Mouse (Mus musculus): ENCODE results near the gene Scimp. TPM values are rescaled to one million over a fixed set of nuclear protein-coding genes. Genes with fewer than 3 reads are reported as not detected.
A peak's percentile ranks its signal among the peaks of the same experiment; 100 is the strongest.
"Not testable (repeated sequence)": the region's sequence is repeated elsewhere in the genome, so short reads cannot be mapped to it uniquely, and the experiment has no call there.

Gene Scimp
- total and polyA plus RNA-seq, 2 experiments: 1.9 to 2.0 TPM

GRCm38 (mm10) chr11:70762641-70763040 is 49.7 kb downstream of the Scimp start:
- Histone ChIP-seq H3K4me3 (ENCODE audit: insufficient read depth, low read depth, low read length) (no peak overlapping the region), H3K4me1 (ENCODE audit: control insufficient read depth, insufficient read depth, low read length) (peaks cover 10% of the 10 kb centered on the region; the same call in 1 of the 2 replicates), H3K27me3 (ENCODE audit: control insufficient read depth, insufficient read depth, low read length) (no peaks in the 10 kb centered on the region), H3K36me3 (ENCODE audit: control insufficient read depth, insufficient read depth, low read length) (no peaks in the 10 kb centered on the region), H3K79me2 (ENCODE audit: control insufficient read depth, insufficient read depth, low read length) (0 out of 2 replicates have a peak, but pooled peaks cover 3% of the 10 kb centered on the region), H3K9ac (ENCODE audit: low read depth, low read length) (no peak overlapping the region), H3K27ac (replicated peaks; ENCODE audit: insufficient read depth, low read depth, low read length) (no peak overlapping the region)
- 91% methylated on average over 9 of the region's 9 CpGs for WGBS
- DNase-seq (ENCODE audit: extremely low read depth, low read depth, low spot score): no peak
- TF ChIP-seq POLR2A (IDR thresholded peaks at IDR 0.05; ENCODE audit: extremely low read depth, insufficient read depth, low read length): no peak
- TF ChIP-seq CTCF (IDR thresholded peaks at IDR 0.05; ENCODE audit: low read depth, low read length): no peak

- WGBS: 70% methylated on average over 3 of the region's 3 CpGs
- not testable (repeated sequence) for H3K4me1 ChIP-seq (ENCODE audit: control insufficient read depth, insufficient read depth, low read length); H3K4me3 ChIP-seq (ENCODE audit: insufficient read depth, low read depth, low read length); H3K27ac ChIP-seq (replicated peaks; ENCODE audit: insufficient read depth, low read depth, low read length); H3K79me2 ChIP-seq (ENCODE audit: control insufficient read depth, insufficient read depth, low read length); H3K27me3 ChIP-seq (ENCODE audit: control insufficient read depth, insufficient read depth, low read length); DNase-seq (ENCODE audit: extremely low read depth, low read depth, low spot score); H3K9ac ChIP-seq (ENCODE audit: low read depth, low read length); H3K36me3 ChIP-seq (ENCODE audit: control insufficient read depth, insufficient read depth, low read length)
Measured at GRCm38 (mm10) chr11:70760446-70760845, 51.9 kb downstream of the Scimp start.

DNA sequence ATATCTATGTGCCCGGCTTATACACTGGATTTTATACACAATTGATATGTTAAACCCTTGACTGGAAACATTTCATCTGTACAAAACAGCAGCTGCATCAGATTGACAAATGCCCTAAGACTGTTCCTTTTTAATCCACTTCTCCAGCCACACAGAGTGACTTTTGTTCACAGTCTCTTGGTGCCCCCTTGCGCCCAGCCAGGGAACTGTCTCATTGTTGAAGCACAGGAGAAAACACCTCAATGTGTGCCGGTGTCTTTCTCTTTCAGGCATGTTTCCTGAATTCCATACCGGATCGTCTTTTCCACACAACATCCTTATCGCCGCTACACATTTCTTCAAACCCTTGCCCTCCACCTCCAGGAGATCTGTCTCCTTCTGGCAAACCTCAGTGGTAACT is 56.7 kb downstream of the Scimp start:
- Histone ChIP-seq H3K9ac (ENCODE audit: low read depth, low read length) (no peak overlapping the region), H3K79me2 (ENCODE audit: control insufficient read depth, insufficient read depth, low read length) (no peaks in the 10 kb centered on the region), H3K27me3 (ENCODE audit: control insufficient read depth, insufficient read depth, low read length) (no peaks in the 10 kb centered on the region), H3K36me3 (ENCODE audit: control insufficient read depth, insufficient read depth, low read length) (no peaks in the 10 kb centered on the region), H3K4me3 (ENCODE audit: insufficient read depth, low read depth, low read length) (no peak overlapping the region), H3K27ac (replicated peaks; ENCODE audit: insufficient read depth, low read depth, low read length) (no peak overlapping the region), H3K4me1 (ENCODE audit: control insufficient read depth, insufficient read depth, low read length) (peaks cover 2% of the 10 kb centered on the region; the same call in 1 of the 2 replicates)
- TF ChIP-seq CTCF (IDR thresholded peaks at IDR 0.05; ENCODE audit: low read depth, low read length) (peak; percentile 82), POLR2A (IDR thresholded peaks at IDR 0.05; ENCODE audit: extremely low read depth, insufficient read depth, low read length) (no peak)
- 7% methylated on average over 7 of the region's 7 CpGs for WGBS
- DNase-seq (ENCODE audit: extremely low read depth, low read depth, low spot score): peak; percentile 64

DNA sequence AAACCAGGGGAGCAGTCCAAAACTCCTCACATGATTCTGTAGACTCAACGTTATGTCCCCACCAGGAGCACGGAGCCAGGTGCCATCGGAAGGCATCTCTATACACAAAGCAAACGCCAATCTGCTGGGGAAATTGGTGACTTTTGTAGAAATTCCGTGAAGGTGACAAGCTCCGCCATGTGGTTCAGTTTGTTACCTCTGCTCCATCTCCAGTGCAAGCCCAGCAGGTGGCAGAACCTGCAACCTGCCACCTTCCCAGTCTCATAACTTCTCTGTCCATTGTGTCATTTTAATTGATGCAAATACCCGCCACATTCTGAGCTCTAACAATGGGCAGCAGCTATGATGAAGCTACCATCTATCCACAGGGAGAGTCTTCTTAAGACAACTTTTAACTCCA is 57.4 kb downstream of the Scimp start:
- no peaks in the 10 kb centered on the region for H3K79me2 ChIP-seq (ENCODE audit: control insufficient read depth, insufficient read depth, low read length)
- H3K36me3 ChIP-seq (ENCODE audit: control insufficient read depth, insufficient read depth, low read length): no peaks in the 10 kb centered on the region
- 66% methylated on average over 7 of the region's 7 CpGs for WGBS
- TF ChIP-seq CTCF (IDR thresholded peaks at IDR 0.05; ENCODE audit: low read depth, low read length) (no peak), POLR2A (IDR thresholded peaks at IDR 0.05; ENCODE audit: extremely low read depth, insufficient read depth, low read length) (no peak)
- no peak overlapping the region for H3K27ac ChIP-seq (replicated peaks; ENCODE audit: insufficient read depth, low read depth, low read length)
- peaks cover 2% of the 10 kb centered on the region; the same call in 1 of the 2 replicates for H3K4me1 ChIP-seq (ENCODE audit: control insufficient read depth, insufficient read depth, low read length)
- no peak overlapping the region for H3K4me3 ChIP-seq (ENCODE audit: insufficient read depth, low read depth, low read length)
- H3K9ac ChIP-seq (ENCODE audit: low read depth, low read length): no peak overlapping the region
- peak; percentile 51 for DNase-seq (ENCODE audit: extremely low read depth, low read depth, low spot score)
- H3K27me3 ChIP-seq (ENCODE audit: control insufficient read depth, insufficient read depth, low read length): no peaks in the 10 kb centered on the region

DNA sequence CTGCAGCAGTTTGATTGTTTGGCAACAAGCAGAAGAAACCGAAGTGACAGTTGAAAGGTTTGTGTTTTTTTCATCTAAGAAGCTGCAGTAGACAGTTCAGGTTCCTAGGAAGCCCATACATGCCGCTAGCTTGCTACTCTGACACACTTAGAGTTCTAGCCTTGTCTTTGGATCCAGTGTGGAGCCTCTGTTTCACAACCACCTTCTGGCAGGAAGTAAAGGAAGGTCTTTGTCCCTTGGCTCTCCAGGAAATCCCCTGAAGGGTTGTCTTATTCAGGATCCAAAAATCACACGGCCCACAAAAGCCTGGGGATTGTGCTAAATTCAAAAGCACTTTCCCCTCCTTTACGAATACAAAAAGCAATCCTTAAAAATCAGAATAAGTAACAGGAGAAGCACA is 57.9 kb downstream of the Scimp start:
- Histone ChIP-seq H3K27me3 (ENCODE audit: control insufficient read depth, insufficient read depth, low read length) (no peaks in the 10 kb centered on the region), H3K36me3 (ENCODE audit: control insufficient read depth, insufficient read depth, low read length) (no peaks in the 10 kb centered on the region), H3K4me3 (ENCODE audit: insufficient read depth, low read depth, low read length) (no peak overlapping the region), H3K27ac (replicated peaks; ENCODE audit: insufficient read depth, low read depth, low read length) (no peak overlapping the region), H3K4me1 (ENCODE audit: control insufficient read depth, insufficient read depth, low read length) (peaks cover 2% of the 10 kb centered on the region; the same call in 1 of the 2 replicates), H3K79me2 (ENCODE audit: control insufficient read depth, insufficient read depth, low read length) (no peaks in the 10 kb centered on the region), H3K9ac (ENCODE audit: low read depth, low read length) (no peak overlapping the region)
- 55% methylated on average over 4 of the region's 4 CpGs for WGBS
- peak; percentile 57 for DNase-seq (ENCODE audit: extremely low read depth, low read depth, low spot score)
- no peak for TF ChIP-seq CTCF (IDR thresholded peaks at IDR 0.05; ENCODE audit: low read depth, low read length)
- no peak for TF ChIP-seq POLR2A (IDR thresholded peaks at IDR 0.05; ENCODE audit: extremely low read depth, insufficient read depth, low read length)

GRCm38 (mm10) chr11:70753146-70753545 is 59.2 kb downstream of the Scimp start:
- Histone ChIP-seq H3K36me3 (ENCODE audit: control insufficient read depth, insufficient read depth, low read length) (no peaks in the 10 kb centered on the region), H3K4me3 (ENCODE audit: insufficient read depth, low read depth, low read length) (no peak overlapping the region), H3K4me1 (ENCODE audit: control insufficient read depth, insufficient read depth, low read length) (peaks cover 4% of the 10 kb centered on the region), H3K9ac (ENCODE audit: low read depth, low read length) (no peak overlapping the region), H3K27ac (replicated peaks; ENCODE audit: insufficient read depth, low read depth, low read length) (no peak overlapping the region), H3K27me3 (ENCODE audit: control insufficient read depth, insufficient read depth, low read length) (no peaks in the 10 kb centered on the region), H3K79me2 (ENCODE audit: control insufficient read depth, insufficient read depth, low read length) (no peaks in the 10 kb centered on the region)
- WGBS: 78% methylated on average over 10 of the region's 10 CpGs
- no peak for TF ChIP-seq CTCF (IDR thresholded peaks at IDR 0.05; ENCODE audit: low read depth, low read length)
- TF ChIP-seq POLR2A (IDR thresholded peaks at IDR 0.05; ENCODE audit: extremely low read depth, insufficient read depth, low read length): no peak
- DNase-seq (ENCODE audit: extremely low read depth, low read depth, low spot score): peak; percentile 67

Data from liver, adult 2 months (tissue).